Mouse (Mus musculus) hematopoietic stem cell, adult 5-6 weeks (primary cell): ENCODE data around the gene Impg2. TPM values are rescaled to one million over a fixed set of nuclear protein-coding genes. Genes with fewer than 3 reads are reported as not detected.

Source experiments
- ATAC-seq, 2 experiments: fragments of 125-278 bp in 1 of 2; replicated peaks in 1 of 2; 2 replicates each; pipeline ENCODE4 v1.8.0; 2016 to 2017; ENCODE audit warnings: inconsistent platforms in 2 of 2, mild to moderate bottlenecking in 2 of 2, moderate number of reproducible peaks in 2 of 2, low read depth in 1 of 2, moderate TSS enrichment in 1 of 2; ENCODE audit not compliant: low FRiP score in 2 of 2, poor library complexity in 2 of 2, severe bottlenecking in 2 of 2, insufficient read depth in 1 of 2, low TSS enrichment in 1 of 2
- total RNA-seq: library from RNA; stranded (forward); fragments of 172-1452, 232-1000 nt; gene quantifications from 2 replicates; pipeline ENCODE4 v1.2.3, GENCODE M21; 2017

Gene Impg2
- total RNA-seq, 1 experiment from 2014 or later, result 0.45 TPM

- no peak for ATAC-seq
Observed at GRCm38 (mm10) chr16:56286977-56287376, 82.9 kb downstream of the Impg2 start.

GRCm38 (mm10) chr16:56294887-56295286, 90.8 kb downstream of the Impg2 start:
- no peak for ATAC-seq

- ATAC-seq, result no peak
Observed at GRCm38 (mm10) chr16:56295888-56296648, 92.0 kb downstream of the Impg2 start.

DNA sequence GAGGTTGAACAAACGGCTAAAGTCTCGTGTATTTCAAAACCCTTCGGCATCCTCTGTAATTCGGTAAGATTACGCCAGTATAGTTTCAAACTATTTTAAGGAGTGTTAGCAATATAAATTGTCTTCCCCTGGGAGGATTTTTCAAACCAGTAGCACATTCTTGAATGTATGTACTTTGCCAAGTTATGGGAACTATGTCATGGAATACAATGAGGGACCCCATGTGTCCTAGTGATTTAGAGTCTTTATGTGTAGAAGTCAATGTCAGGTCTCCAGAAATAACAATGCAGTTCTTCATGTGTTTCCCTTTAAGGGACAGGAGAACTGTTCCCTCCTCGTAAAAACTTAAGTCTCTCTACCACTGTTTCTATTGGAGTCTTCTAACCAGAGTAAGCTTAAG, 94.1 kb downstream of the Impg2 start:
- ATAC-seq, result no peak

DNA sequence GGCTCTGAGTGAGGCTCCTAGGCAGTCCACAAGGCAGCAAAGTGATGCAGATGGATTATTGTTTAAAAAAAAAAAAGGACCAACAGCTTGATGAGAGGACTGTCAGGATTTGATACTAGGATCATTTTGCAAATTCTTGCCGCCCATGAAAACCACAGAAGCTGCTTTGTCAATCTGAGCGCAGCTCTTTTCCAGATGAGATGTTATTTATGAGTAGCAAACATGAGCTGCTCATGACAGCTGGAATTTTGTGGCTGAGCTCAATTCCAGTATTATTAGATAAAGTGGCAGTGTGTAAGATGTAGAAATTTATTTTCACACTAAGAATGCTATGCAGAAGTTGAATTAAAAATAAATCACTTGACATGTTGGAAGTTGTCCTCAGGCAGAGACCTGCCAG, 94.7 kb downstream of the Impg2 start:
- ATAC-seq, result no peak

GRCm38 (mm10) chr16:56302996-56303395, 98.9 kb downstream of the Impg2 start:
- no peak for ATAC-seq

DNA sequence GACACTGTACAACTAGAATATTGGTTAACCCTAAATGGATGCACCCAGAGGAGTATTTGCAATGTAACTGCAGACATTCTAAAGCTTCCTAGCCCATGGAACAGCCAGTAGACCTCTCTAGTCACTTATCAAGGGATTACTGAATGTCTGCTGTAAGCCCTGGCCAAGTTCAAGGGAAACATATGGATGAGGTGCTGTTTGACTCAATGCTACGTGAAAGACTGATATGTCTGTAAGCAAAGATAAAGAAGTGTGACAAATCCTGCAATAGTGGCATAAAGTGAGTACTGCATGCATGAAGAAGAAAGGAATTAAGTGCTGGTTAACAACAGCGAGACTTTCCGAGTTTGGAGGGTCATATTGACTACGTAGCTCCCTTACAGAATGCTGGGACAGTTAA, 100.1 kb downstream of the Impg2 start:
- no peak for ATAC-seq

DNA sequence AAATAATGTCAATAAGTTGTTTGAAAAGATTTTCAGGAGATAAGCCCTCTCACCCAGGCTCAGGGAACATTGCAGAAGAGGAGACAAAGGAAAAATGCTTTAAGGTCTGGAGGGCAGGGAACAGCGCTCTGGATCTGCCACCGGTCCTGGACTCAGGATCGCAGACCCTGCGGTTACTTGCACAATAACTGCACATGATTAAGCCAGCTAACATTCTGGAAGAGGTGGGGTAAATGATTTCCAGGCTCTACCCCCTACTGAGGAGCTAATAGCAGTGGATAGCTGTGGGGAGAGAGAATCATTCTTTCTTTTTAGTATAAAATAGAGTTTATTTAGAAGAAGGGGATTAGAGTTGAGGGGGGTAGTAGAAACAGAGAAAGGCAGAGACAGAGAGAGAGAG, 103.5 kb downstream of the Impg2 start:
- ATAC-seq, result no peak

GRCm38 (mm10) chr16:56311291-56311690, 107.2 kb downstream of the Impg2 start:
- no peak for ATAC-seq

Other genes with a start within 250 kb of the Impg2 start
- 1,524 and 1,673 TPM in 2 replicates for gene Rpl24, start 238.0 kb upstream of the Impg2 start, total RNA-seq
- gene Zbtb11, start 230.4 kb upstream of the Impg2 start, total RNA-seq, result 55.8 and 62.2 TPM in 2 replicates
- gene Pcnp, start 174.6 kb upstream of the Impg2 start, total RNA-seq, result 120 and 153 TPM in 2 replicates
- gene Trmt10c, start 166.5 kb upstream of the Impg2 start, total RNA-seq, result 49.7 and 56.0 TPM in 2 replicates
- gene Senp7, start 156.0 kb upstream of the Impg2 start, total RNA-seq, result 36.4 and 41.5 TPM in 2 replicates